In genomic region chr12:86858983-86859872, GRCm38 (mm10) we compare ENCODE assay signal across 9 mouse cellular contexts. TPM values are rescaled to one million over a fixed set of nuclear protein-coding genes. Genes with fewer than 3 reads are reported as not detected.
DNase-seq lines count a peak whose midpoint lies in the region; ATAC-seq and TF ChIP-seq lines count a peak whose summit lies in the region.
"Had no signal": no experiment of that assay in that cellular context is flagged by ENCODE, and none has a peak within 500 bp of the region (broad histone marks: within the 10 kb centered on the region; RNA-seq: fewer than 3 reads in every experiment).

No protein-coding gene starts in this region.

- no peak for ATAC-seq in limb, embryonic 12.5 days (ENCODE audit: insufficient number of reproducible peaks, insufficient read depth, low FRiP score, low TSS enrichment, low read depth)
- no peak for ATAC-seq in stomach, embryonic 15.5 days (ENCODE audit: insufficient read depth, low FRiP score, low read depth)

- H3K4me2 ChIP-seq in limb, embryonic 12.5 days = no peak overlapping the region
- H3K4me2 ChIP-seq in stomach, embryonic 15.5 days = no peak overlapping the region

- no peaks in the 10 kb centered on the region for H3K27me3 ChIP-seq in spleen, adult 2 months (ENCODE audit: control insufficient read depth, insufficient read depth, low read length)
- no peaks in the 10 kb centered on the region for H3K27me3 ChIP-seq in limb, embryonic 12.5 days
- no peaks in the 10 kb centered on the region for H3K27me3 ChIP-seq in stomach, embryonic 15.5 days (replicated peaks)

- WGBS in spleen, adult 2 months = 41% methylated on average over 6 of the region's 6 CpGs
- 68% methylated on average over 6 of the region's 6 CpGs for WGBS in limb, embryonic 12.5 days
- 56% methylated on average over 6 of the region's 6 CpGs for WGBS in stomach, embryonic 15.5 days

- peaks cover 26% of the 10 kb centered on the region; the same call in 1 of the 2 replicates for H3K4me1 ChIP-seq in spleen, adult 2 months (ENCODE audit: control insufficient read depth, insufficient read depth, insufficient read length)
- H3K4me1 ChIP-seq in limb, embryonic 12.5 days (replicated peaks) = peaks cover 35% of the 10 kb centered on the region
- H3K4me1 ChIP-seq in stomach, embryonic 15.5 days = peaks cover 23% of the 10 kb centered on the region

- H3K9ac ChIP-seq in limb, embryonic 12.5 days (replicated peaks) = no peak overlapping the region
- no peak overlapping the region for H3K9ac ChIP-seq in stomach, embryonic 15.5 days

- no peak overlapping the region for H3K4me3 ChIP-seq in spleen, adult 2 months (ENCODE audit: extremely low read depth, insufficient read depth, insufficient read length)
- H3K4me3 ChIP-seq in limb, embryonic 12.5 days (replicated peaks) = no peak overlapping the region
- H3K4me3 ChIP-seq in stomach, embryonic 15.5 days (replicated peaks) = no peak overlapping the region

- no peak for TF ChIP-seq CTCF in spleen, adult 2 months (IDR thresholded peaks at IDR 0.05; ENCODE audit: extremely low read depth, insufficient read depth, insufficient read length, insufficient replicate concordance)

- peak overlapping the region; percentile 12; the same call in 1 of the 2 replicates for H3K27ac ChIP-seq in spleen, adult 2 months (ENCODE audit: insufficient read depth, low read length)
- H3K27ac ChIP-seq in limb, embryonic 12.5 days = peak overlapping the region; percentile 45; the same call in 1 of the 2 replicates
- H3K27ac ChIP-seq in stomach, embryonic 15.5 days = peak overlapping the region; percentile 75; the same call in 1 of the 2 replicates
- H3K27ac ChIP-seq: macrophage had no signal

- no peaks in the 10 kb centered on the region for H3K9me3 ChIP-seq in limb, embryonic 12.5 days
- no peaks in the 10 kb centered on the region for H3K9me3 ChIP-seq in stomach, embryonic 15.5 days

- H3K36me3 ChIP-seq in spleen, adult 2 months (ENCODE audit: control insufficient read depth, insufficient read depth, low read length) = no peaks in the 10 kb centered on the region
- H3K36me3 ChIP-seq in limb, embryonic 12.5 days = no peaks in the 10 kb centered on the region
- H3K36me3 ChIP-seq in stomach, embryonic 15.5 days = no peaks in the 10 kb centered on the region

- no peak for TF ChIP-seq POLR2A in spleen, adult 2 months (IDR thresholded peaks at IDR 0.05; ENCODE audit: low read depth, low read length)

- peak; percentile 56 for DNase-seq in gastrocnemius, adult 18-20 months (ENCODE audit: low spot score)
- DNase-seq in gastrocnemius, postnatal 4 days (ENCODE audit: low spot score in 2 of 2) = no peak
- no peak for DNase-seq in spleen, adult 2 months (ENCODE audit: low read depth in 1 of 2, low spot score in 2 of 2)
- DNase-seq in spleen, postnatal 14 days (ENCODE audit: low spot score in 2 of 2) = no peak
- DNase-seq in yolk sac, embryonic 10.5 days (ENCODE audit: low spot score) = no peak
- DNase-seq in frontal cortex, adult 2 months (ENCODE audit: extremely low spot score in 1 of 2, low spot score in 1 of 2) = no peak

RNA-seq across cellular contexts. Expression of gene Irf2bpl, which starts 25.4 kb away (rescaled TPM):
- total RNA-seq in gastrocnemius, adult 18-20 months (2021) = 10 to 100 TPM; 20.3 to 24.8 TPM
- 10 to 100 TPM; 43.2 to 44.8 TPM for total RNA-seq in gastrocnemius, postnatal 4 days (2021)
- polyA plus RNA-seq in spleen, adult 2 months (2012; rRNA removed) = 33.2 and 50.3 TPM in 2 replicates
- 55.7 and 57.2 TPM in 2 replicates for polyA plus RNA-seq in limb, embryonic 12.5 days (2016; fragmentation: Nextera tagmentation; extraction: Ambion mirVana)
- 28.4 and 29.3 TPM in 2 replicates for polyA plus RNA-seq in stomach, embryonic 15.5 days (2015; fragmentation: Nextera tagmentation; extraction: Ambion mirVana)
- polyA plus RNA-seq in frontal cortex, adult 2 months (2012; rRNA removed) = 48.5 and 50.2 TPM in 2 replicates

Comparison
In these comparisons a context has a peak if more than half of its experiments do, and no peak if none do; other contexts are left out.
1. H3K27ac ChIP-seq: peak in every context shown above with its lines; median percentile 75 in stomach, embryonic 15.5 days; 45 in limb, embryonic 12.5 days; 12 in spleen, adult 2 months.